Mouse (Mus musculus): ENCODE results near the gene Cenpc1. TPM values are rescaled to one million over a fixed set of nuclear protein-coding genes. Genes with fewer than 3 reads are reported as not detected.
A peak's percentile ranks its signal among the peaks of the same experiment; 100 is the strongest.

The Cenpc1 gene
- polyA plus RNA-seq, 1 experiment from 2014 or later, result 29.5 TPM

DNA sequence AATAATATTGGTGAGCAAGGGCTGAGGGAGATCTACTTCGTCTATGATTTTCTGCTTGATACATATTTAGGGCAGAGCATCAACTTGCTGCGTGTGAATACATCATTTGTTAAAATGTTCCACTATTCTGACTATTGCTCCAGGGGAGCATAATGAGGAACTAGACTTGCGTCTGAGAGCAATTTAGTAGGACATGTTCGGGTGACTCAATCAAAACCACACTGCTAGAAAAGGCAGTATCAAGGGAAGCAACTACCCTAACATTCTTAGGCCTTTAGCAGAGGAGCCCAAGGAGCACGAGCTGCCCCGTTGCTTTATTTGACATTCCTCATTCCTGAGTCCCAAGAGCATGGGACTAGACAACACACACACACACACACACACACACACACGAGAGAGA lies 19.6 kb upstream of the Cenpc1 start:
- Histone ChIP-seq H3K4me1 (ENCODE audit: insufficient read depth, low read length) (no peaks in the 10 kb centered on the region), H3K4me3 (ENCODE audit: low read length) (no peak overlapping the region), H3K9ac (replicated peaks; ENCODE audit: low read length) (no peak overlapping the region), H3K4me2 (replicated peaks; ENCODE audit: low read depth, low read length) (no peak overlapping the region), H3K36me3 (ENCODE audit: insufficient read depth, low read length) (no peaks in the 10 kb centered on the region), H3K9me3 (ENCODE audit: low read length) (no peaks in the 10 kb centered on the region), H3K27me3 (ENCODE audit: insufficient read depth, low read length) (no peaks in the 10 kb centered on the region), H3K27ac (ENCODE audit: low read length) (no peak overlapping the region)
- no peak for ATAC-seq (ENCODE audit: low FRiP score, low TSS enrichment)
- 86% methylated on average over 7 of the region's 7 CpGs for WGBS

DNA sequence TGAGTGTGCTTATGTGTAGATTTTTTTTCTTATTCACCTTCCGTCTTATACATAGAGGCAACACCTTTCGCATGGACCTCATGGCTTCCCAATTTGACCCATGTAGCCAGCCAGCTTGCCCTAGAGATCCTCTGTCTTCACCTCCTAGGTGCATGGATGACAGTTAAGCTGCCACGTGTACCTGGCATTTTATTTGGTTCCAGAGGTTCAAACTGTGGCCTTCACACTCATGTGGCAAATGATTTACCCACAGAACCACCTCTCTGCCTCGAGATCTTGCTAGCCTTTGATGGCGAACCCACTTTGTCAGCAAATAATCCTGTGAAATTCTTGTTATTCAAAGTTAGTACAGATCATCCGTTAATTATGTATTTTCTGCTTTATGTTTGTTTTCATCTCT lies 18.6 kb upstream of the Cenpc1 start:
- WGBS, result 78% methylated on average over 6 of the region's 6 CpGs
- Histone ChIP-seq H3K4me2 (replicated peaks; ENCODE audit: low read depth, low read length) (no peak overlapping the region), H3K36me3 (ENCODE audit: insufficient read depth, low read length) (no peaks in the 10 kb centered on the region), H3K27me3 (ENCODE audit: insufficient read depth, low read length) (no peaks in the 10 kb centered on the region), H3K4me1 (ENCODE audit: insufficient read depth, low read length) (no peaks in the 10 kb centered on the region), H3K4me3 (ENCODE audit: low read length) (no peak overlapping the region), H3K9ac (replicated peaks; ENCODE audit: low read length) (no peak overlapping the region), H3K9me3 (ENCODE audit: low read length) (no peaks in the 10 kb centered on the region), H3K27ac (ENCODE audit: low read length) (no peak overlapping the region)
- ATAC-seq (ENCODE audit: low FRiP score, low TSS enrichment), result no peak

DNA sequence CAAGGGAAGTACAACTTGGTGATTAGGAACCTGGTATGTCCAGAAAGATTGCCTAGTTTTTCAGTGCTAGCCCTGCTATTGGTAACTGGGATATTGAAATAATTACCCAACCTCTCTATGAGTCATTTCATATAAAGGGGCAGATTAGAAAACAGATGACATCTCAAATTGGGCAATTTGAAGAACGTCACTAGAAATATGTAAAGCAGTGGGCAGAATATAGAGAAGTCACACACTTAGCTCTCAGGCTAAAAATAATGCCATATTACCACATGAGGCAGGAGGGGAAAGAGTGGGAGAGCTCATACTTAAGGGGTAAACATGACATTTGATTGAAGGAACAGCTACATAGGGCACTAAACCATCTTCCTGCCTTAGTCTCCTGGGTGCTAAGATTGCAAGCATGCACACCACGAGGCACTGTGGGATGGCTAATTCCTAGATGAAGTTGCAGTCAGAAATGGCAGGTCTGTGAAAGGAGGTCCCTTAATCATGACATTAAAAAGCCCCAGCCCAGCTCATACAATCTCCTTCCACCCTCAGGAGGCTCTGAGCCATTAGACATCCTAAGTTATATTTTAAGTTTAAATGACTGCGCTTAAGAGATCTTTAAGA lies 13.4 kb upstream of the Cenpc1 start:
- no peaks in the 10 kb centered on the region for H3K4me1 ChIP-seq (ENCODE audit: insufficient read depth, low read length)
- no peak for ATAC-seq (ENCODE audit: low FRiP score, low TSS enrichment)
- H3K36me3 ChIP-seq (ENCODE audit: insufficient read depth, low read length), result no peaks in the 10 kb centered on the region
- H3K27ac ChIP-seq (ENCODE audit: low read length), result no peak overlapping the region
- H3K27me3 ChIP-seq (ENCODE audit: insufficient read depth, low read length), result no peaks in the 10 kb centered on the region
- no peaks in the 10 kb centered on the region for H3K9me3 ChIP-seq (ENCODE audit: low read length)
- 81% methylated on average over 3 of the region's 3 CpGs for WGBS
- H3K4me2 ChIP-seq (replicated peaks; ENCODE audit: low read depth, low read length), result no peak overlapping the region
- H3K9ac ChIP-seq (replicated peaks; ENCODE audit: low read length), result no peak overlapping the region
- H3K4me3 ChIP-seq (ENCODE audit: low read length), result no peak overlapping the region

DNA sequence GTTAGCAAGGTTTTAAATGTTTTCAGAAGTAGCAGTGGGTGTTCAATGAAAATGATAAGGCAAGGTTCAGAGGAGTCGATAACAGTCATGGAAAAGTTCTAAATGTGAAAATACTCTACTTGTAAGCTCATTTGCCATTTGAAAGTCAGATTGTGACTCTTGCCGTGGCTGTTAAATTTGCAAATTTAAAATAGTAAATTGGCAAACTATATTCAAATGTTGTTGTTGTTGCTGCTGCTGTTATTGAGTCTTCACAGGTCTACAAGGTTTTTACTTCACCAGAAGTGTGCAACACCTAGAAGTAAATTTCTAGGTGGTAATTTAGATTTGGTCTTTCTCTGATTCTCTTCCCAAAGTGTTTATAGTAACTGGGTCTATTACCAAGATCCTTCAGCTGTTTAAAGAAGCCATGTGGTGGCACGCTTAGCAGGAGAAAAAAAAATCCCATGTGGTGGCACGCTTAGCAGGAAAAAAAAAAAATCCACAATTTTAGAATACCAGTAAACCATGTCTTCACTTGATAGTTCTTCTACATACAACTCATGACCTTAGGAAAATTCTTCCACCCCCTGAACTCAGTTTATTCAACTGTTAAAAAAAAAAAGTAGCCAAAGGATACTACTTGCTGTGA lies 7.5 kb upstream of the Cenpc1 start:
- Histone ChIP-seq H3K9me3 (ENCODE audit: low read length) (no peaks in the 10 kb centered on the region), H3K27ac (ENCODE audit: low read length) (no peak overlapping the region), H3K36me3 (ENCODE audit: insufficient read depth, low read length) (no peaks in the 10 kb centered on the region), H3K4me3 (ENCODE audit: low read length) (no peak overlapping the region), H3K4me2 (replicated peaks; ENCODE audit: low read depth, low read length) (no peak overlapping the region), H3K4me1 (ENCODE audit: insufficient read depth, low read length) (no peaks in the 10 kb centered on the region), H3K9ac (replicated peaks; ENCODE audit: low read length) (no peak overlapping the region), H3K27me3 (ENCODE audit: insufficient read depth, low read length) (no peaks in the 10 kb centered on the region)
- no peak for ATAC-seq (ENCODE audit: low FRiP score, low TSS enrichment)
- WGBS, result 84% methylated on average over 4 of the region's 4 CpGs

DNA sequence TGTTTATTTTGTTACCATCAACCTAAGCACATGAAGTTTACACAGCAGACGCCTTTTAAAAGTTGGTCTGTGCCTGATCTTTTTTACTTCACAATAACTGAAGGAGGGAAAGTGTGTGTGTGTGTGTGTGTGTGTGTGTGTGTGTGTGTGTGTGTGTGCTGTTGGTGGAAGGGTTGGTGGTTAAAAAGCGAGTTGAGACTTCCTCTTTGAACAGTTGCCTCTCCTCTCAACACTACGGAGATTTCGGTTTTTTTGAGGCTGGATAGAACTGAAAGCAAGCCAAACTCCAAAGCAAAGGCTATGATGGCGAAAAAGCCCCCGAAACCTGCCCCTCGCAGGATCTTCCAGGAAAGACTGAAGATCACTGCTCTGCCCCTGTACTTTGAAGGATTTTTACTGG lies 6.2 kb upstream of the Cenpc1 start, which contains the start of gene Stap1:
TSS of gene Stap1 (plus strand) at position 209 of the 400 bp plus-strand sequence.
- H3K27me3 ChIP-seq (ENCODE audit: insufficient read depth, low read length), result no peaks in the 10 kb centered on the region
- 72% methylated on average over 7 of the region's 7 CpGs for WGBS
- ATAC-seq (ENCODE audit: low FRiP score, low TSS enrichment), result no peak

DNA sequence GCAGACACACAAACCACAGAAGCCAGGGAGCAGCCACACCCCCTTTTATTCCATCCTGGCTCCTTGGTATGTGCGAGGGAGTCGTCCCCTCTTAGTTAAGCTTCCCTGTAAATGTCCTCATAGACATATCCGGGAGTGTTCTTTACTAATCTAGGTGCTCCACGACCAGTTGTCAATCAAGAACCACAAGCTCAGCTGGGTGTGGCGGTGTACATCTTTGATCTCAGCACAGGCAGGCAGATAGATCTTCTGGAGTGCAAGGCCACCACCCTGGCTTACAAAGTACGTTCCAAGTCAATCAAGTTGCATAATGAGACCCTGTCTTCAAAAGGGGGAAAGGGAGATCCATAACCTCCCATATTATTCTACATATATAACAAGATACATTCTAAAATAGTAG lies 3.7 kb upstream of the Cenpc1 start:
- ATAC-seq (ENCODE audit: low FRiP score, low TSS enrichment), result no peak
- no peak overlapping the region for H3K4me3 ChIP-seq (ENCODE audit: low read length)
- WGBS, result 77% methylated on average over 6 of the region's 6 CpGs
- no peaks in the 10 kb centered on the region for H3K27me3 ChIP-seq (ENCODE audit: insufficient read depth, low read length)
- no peak overlapping the region for H3K4me2 ChIP-seq (replicated peaks; ENCODE audit: low read depth, low read length)
- H3K27ac ChIP-seq (ENCODE audit: low read length), result no peak overlapping the region
- no peaks in the 10 kb centered on the region for H3K36me3 ChIP-seq (ENCODE audit: insufficient read depth, low read length)
- no peak overlapping the region for H3K9ac ChIP-seq (replicated peaks; ENCODE audit: low read length)
- no peaks in the 10 kb centered on the region for H3K9me3 ChIP-seq (ENCODE audit: low read length)
- peaks cover 6% of the 10 kb centered on the region; the same call in 1 of the 2 replicates for H3K4me1 ChIP-seq (ENCODE audit: insufficient read depth, low read length)

More for the DNA sequence above, 6.2 kb upstream of the Cenpc1 start, which contains the start of gene Stap1:
- no peaks in the 10 kb centered on the region for H3K36me3 ChIP-seq (ENCODE audit: insufficient read depth, low read length)
- H3K4me3 ChIP-seq (ENCODE audit: low read length), result no peak within 1 kb of the TSS
- no peak within 1 kb of the TSS for H3K9ac ChIP-seq (replicated peaks; ENCODE audit: low read length)
- no peaks in the 10 kb centered on the region for H3K9me3 ChIP-seq (ENCODE audit: low read length)
- H3K4me2 ChIP-seq (replicated peaks; ENCODE audit: low read depth, low read length), result no peak within 1 kb of the TSS
- H3K27ac ChIP-seq (ENCODE audit: low read length), result no peak within 1 kb of the TSS
- peaks cover 3% of the 10 kb centered on the region; the same call in 1 of the 2 replicates for H3K4me1 ChIP-seq (ENCODE audit: insufficient read depth, low read length)

DNA sequence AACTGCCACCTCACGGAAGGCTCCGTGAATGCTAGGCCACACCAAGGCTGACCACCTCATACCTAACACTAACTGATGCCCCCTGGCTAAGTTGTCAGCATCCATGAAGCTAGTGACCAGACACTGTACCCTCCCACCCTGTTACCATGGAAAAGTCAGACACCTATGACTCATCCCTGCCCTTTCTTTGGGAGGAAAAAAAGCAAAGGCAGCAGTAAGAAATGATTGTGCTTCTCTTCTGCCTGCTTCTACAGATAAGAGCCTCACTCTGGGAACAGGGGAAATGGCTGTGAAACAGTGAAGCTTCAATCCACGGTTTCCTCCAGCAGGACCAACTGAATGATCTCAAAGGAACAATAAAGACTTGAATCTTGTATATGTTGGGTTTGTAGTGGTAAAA lies 3.1 kb upstream of the Cenpc1 start:
- Histone ChIP-seq H3K27ac (ENCODE audit: low read length) (no peak overlapping the region), H3K4me1 (ENCODE audit: insufficient read depth, low read length) (peaks cover 12% of the 10 kb centered on the region; the same call in 1 of the 2 replicates), H3K4me2 (replicated peaks; ENCODE audit: low read depth, low read length) (no peak overlapping the region), H3K9ac (replicated peaks; ENCODE audit: low read length) (no peak overlapping the region), H3K27me3 (ENCODE audit: insufficient read depth, low read length) (no peaks in the 10 kb centered on the region), H3K9me3 (ENCODE audit: low read length) (no peaks in the 10 kb centered on the region), H3K36me3 (ENCODE audit: insufficient read depth, low read length) (no peaks in the 10 kb centered on the region), H3K4me3 (ENCODE audit: low read length) (no peak overlapping the region)
- 76% methylated on average over 3 of the region's 3 CpGs for WGBS
- ATAC-seq (ENCODE audit: low FRiP score, low TSS enrichment), result no peak

DNA sequence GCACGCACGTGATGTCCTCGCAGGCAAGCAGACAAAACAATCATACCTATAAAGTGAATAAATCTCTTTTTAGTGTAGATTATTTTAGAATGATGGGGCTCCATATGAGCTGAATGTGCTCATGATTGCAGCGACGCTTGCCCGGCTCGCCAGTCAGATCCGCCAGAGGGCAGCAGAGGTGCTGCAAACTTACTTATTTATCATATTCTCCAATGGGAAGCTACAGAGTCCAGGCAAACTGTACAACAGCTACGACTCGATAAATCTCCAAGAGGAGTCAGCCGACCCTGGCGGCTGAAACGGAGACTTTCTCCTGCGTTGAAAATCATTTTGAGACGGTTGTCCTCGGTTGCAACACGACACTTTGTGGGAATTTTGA lies 1.2 kb upstream of the Cenpc1 start:
- H3K4me2 ChIP-seq (replicated peaks; ENCODE audit: low read depth, low read length), result peak overlapping the region; percentile 83
- no peaks in the 10 kb centered on the region for H3K9me3 ChIP-seq (ENCODE audit: low read length)
- ATAC-seq (ENCODE audit: low FRiP score, low TSS enrichment), result peak; percentile 49
- H3K4me3 ChIP-seq (ENCODE audit: low read length), result peak overlapping the region; percentile 86
- 0% methylated on average over 17 of the region's 17 CpGs for WGBS
- H3K4me1 ChIP-seq (ENCODE audit: insufficient read depth, low read length), result peaks cover 12% of the 10 kb centered on the region; the same call in 1 of the 2 replicates
- H3K36me3 ChIP-seq (ENCODE audit: insufficient read depth, low read length), result no peaks in the 10 kb centered on the region
- H3K27ac ChIP-seq (ENCODE audit: low read length), result peak overlapping the region; percentile 89
- H3K27me3 ChIP-seq (ENCODE audit: insufficient read depth, low read length), result no peaks in the 10 kb centered on the region
- H3K9ac ChIP-seq (replicated peaks; ENCODE audit: low read length), result peak overlapping the region; percentile 62

DNA sequence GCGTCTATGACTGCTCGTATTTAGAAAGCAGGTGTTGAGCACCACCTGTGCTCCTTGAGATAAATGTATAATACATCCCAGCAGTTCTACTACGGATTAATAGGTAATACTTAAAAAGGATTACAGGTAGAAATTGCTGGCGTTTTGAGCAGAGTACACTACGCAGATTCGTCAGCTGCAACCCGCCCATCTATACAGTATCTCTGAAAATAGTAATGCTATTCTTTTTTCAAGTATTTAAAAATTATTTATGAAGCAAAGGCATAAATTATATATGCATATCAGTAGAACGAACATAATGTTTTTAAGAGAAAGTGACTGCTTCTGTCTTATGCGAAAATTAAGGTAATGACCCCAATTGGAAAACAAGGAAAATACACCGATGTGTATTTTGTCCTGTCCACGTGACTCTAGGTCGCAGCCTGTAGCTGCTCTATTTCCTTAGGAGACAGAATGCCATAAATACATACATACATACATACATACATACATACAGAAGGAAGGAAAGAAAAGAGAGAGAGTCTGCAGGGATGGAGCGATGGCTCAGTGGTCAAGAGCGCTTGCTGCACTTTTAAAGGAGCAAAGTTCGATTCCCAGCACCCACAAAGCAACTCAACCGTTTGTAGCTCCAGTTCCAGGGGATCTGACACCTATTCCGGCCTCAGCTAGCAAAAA lies 630 bp upstream of the Cenpc1 start:
- under 1% methylated on average over 17 of the region's 17 CpGs for WGBS
- no peaks in the 10 kb centered on the region for H3K27me3 ChIP-seq (ENCODE audit: insufficient read depth, low read length)
- H3K9ac ChIP-seq (replicated peaks; ENCODE audit: low read length), result peak overlapping the region; percentile 62
- no peaks in the 10 kb centered on the region for H3K36me3 ChIP-seq (ENCODE audit: insufficient read depth, low read length)
- peak overlapping the region; percentile 83 for H3K4me2 ChIP-seq (replicated peaks; ENCODE audit: low read depth, low read length)
- H3K27ac ChIP-seq (ENCODE audit: low read length), result peak overlapping the region; percentile 89
- peak overlapping the region; percentile 86 for H3K4me3 ChIP-seq (ENCODE audit: low read length)
- H3K4me1 ChIP-seq (ENCODE audit: insufficient read depth, low read length), result peaks cover 12% of the 10 kb centered on the region; the same call in 1 of the 2 replicates
- no peaks in the 10 kb centered on the region for H3K9me3 ChIP-seq (ENCODE audit: low read length)
- ATAC-seq (ENCODE audit: low FRiP score, low TSS enrichment), result peak; percentile 69

DNA sequence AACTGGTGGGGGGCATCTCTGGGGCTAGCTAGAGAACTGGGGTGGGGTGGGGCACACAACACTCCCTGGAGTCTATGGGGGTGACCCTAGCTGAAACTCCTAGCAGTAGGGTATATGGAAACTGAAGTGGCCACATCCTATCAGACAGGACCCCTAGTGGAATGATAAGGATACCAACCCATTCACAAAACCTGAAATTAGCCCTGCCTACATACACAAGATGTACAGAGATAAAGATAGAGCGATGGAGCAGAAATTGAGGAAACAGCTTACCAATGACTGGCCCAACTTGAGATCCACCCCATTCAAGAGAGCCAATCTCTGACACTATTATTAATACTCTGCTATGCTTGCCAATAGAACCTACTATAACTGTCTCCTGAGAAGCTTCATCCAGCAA lies 1.9 kb downstream of the Cenpc1 start:
- WGBS, result 89% methylated on average over 1 of the region's 1 CpGs
- no peak for ATAC-seq (ENCODE audit: low FRiP score, low TSS enrichment)
- peaks cover 12% of the 10 kb centered on the region; the same call in 1 of the 2 replicates for H3K4me1 ChIP-seq (ENCODE audit: insufficient read depth, low read length)
- H3K27me3 ChIP-seq (ENCODE audit: insufficient read depth, low read length), result no peaks in the 10 kb centered on the region
- no peaks in the 10 kb centered on the region for H3K36me3 ChIP-seq (ENCODE audit: insufficient read depth, low read length)
- H3K27ac ChIP-seq (ENCODE audit: low read length), result no peak overlapping the region
- H3K9ac ChIP-seq (replicated peaks; ENCODE audit: low read length), result no peak overlapping the region
- H3K9me3 ChIP-seq (ENCODE audit: low read length), result no peaks in the 10 kb centered on the region
- peak overlapping the region; percentile 58 for H3K4me2 ChIP-seq (replicated peaks; ENCODE audit: low read depth, low read length)
- H3K4me3 ChIP-seq (ENCODE audit: low read length), result no peak overlapping the region
